Mouse (Mus musculus) right cerebral cortex, postnatal 4 days (tissue): ENCODE measurements around the gene Ssh1.

Source experiments
- DNase-seq: peaks from one replicate; pipeline ENCODE4 v3.0.0-alpha.2; 2022

The Ssh1 gene

GRCm38 (mm10) chr5:113888186-113888795 is 105.4 kb downstream of the Ssh1 start:
- DNase-seq = no peak

GRCm38 (mm10) chr5:113887132-113887531 is 106.6 kb downstream of the Ssh1 start:
- DNase-seq = no peak
